Mouse (Mus musculus) small intestine, adult 2 months (tissue): ENCODE measurements around the gene Pcnx4.

Experiments
- CTCF ChIP-seq: fragments of 200-500 bp; IDR thresholded peaks from 2 replicates; pipeline ENCODE4 v1.5.1; 2012; ENCODE audit warnings: low read depth, mild to moderate bottlenecking, control low read depth, inconsistent platforms, low read length, moderate library complexity, mixed read lengths; ENCODE audit not compliant: insufficient replicate concordance, insufficient read length; ENCODE audit errors: extremely low read depth
- POLR2A ChIP-seq: fragments of 200-500 bp; IDR thresholded peaks from 2 replicates; pipeline ENCODE4 v1.6.1; 2012; ENCODE audit warnings: low read depth, mild to moderate bottlenecking, control low read depth, inconsistent platforms, low read length, moderate library complexity

DNA sequence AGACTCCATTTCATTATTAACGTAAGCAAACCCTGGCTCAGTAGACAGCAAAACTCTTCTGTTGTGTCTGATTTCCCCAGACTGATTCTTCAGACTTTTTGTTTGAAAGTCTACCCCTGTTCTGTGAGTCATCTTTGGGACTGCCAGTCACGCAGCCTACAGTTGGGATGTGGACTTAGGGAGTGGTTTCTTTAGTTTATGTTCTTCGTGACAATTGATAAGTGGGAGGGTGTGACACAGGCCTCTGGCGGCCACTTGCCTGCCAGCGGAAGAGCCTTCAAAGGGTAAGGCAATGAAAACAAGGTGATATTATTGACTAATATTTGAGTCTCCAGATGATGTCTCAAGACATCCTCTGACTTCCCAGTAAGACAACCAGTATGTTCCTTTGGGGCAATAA lies 16.3 kb upstream of the Pcnx4 start:
- TF ChIP-seq CTCF (no peak), POLR2A (no peak)
